Mouse (Mus musculus) heart, embryonic 16.5 days (tissue): ENCODE data around the gene Svep1. TPM values are rescaled to one million over a fixed set of nuclear protein-coding genes. Genes with fewer than 3 reads are reported as not detected.

Source experiments
- ATAC-seq: fragments of 200-750 bp; cut with Nextera tagmentation; replicated peaks from 2 replicates; pipeline ENCODE4 v1.8.0; 2017; ENCODE audit warnings: moderate number of reproducible peaks; ENCODE audit not compliant: insufficient read depth, low FRiP score; ENCODE audit errors: extremely low read depth
- H3K27ac ChIP-seq: fragments of 300-500 bp; sonication (generic); 2 replicates; pipeline ENCODE4 v1.5.1; 2014; ENCODE audit warnings: mild to moderate bottlenecking, low read length, control low read depth, moderate library complexity
- H3K27me3 ChIP-seq: fragments of 300-500 bp; sonication (generic); 2 replicates; pipeline ENCODE4 v1.6.1; 2014; ENCODE audit warnings: low read length, mixed read lengths; ENCODE audit not compliant: control insufficient read depth, insufficient read depth
- H3K36me3 ChIP-seq: fragments of 300-500 bp; sonication (generic); 2 replicates; pipeline ENCODE4 v1.6.1; 2014; ENCODE audit not compliant: control insufficient read depth, insufficient read depth
- H3K4me1 ChIP-seq: fragments of 300-500 bp; sonication (generic); 2 replicates; pipeline ENCODE4 v1.6.1; 2014; ENCODE audit warnings: low read length, mixed read lengths; ENCODE audit not compliant: control insufficient read depth, insufficient read depth
- H3K4me2 ChIP-seq: fragments of 300-500 bp; sonication (generic); 2 replicates; pipeline ENCODE4 v1.6.1; 2014; ENCODE audit warnings: low read depth, mild to moderate bottlenecking, control low read depth, low read length
- H3K4me3 ChIP-seq: fragments of 300-500 bp; sonication (generic); 2 replicates; pipeline ENCODE4 v1.5.1; 2014; ENCODE audit warnings: mild to moderate bottlenecking, control low read depth, low read length
- H3K9ac ChIP-seq: fragments of 300-500 bp; sonication (generic); 2 replicates; pipeline ENCODE4 v1.6.1; 2014; ENCODE audit warnings: low read length, control low read depth
- H3K9me3 ChIP-seq: fragments of 300-500 bp; sonication (generic); replicated peaks from 2 replicates; pipeline ENCODE4 v1.6.1; 2016; ENCODE audit warnings: low read length; ENCODE audit not compliant: control insufficient read depth
- WGBS: fragments of 180-500 bp; shearing (Covaris S2); extraction: QIAGEN DNeasy Blood & Tissue Kit; methylation state at CpG from one replicate; pipeline ENCODE4 v1.1.7; 2014; 5-methylcytosine and 5-hydroxymethylcytosine counted together
- polyA plus RNA-seq: library from polyadenylated mRNA; unstranded; fragments of >200 nt; fragmentation: Nextera tagmentation; extraction: Ambion mirVana; gene quantifications from 2 replicates; pipeline ENCODE4 v1.2.1, GENCODE M21; 2015

Svep1 gene
- 1.3 and 2.5 TPM in 2 replicates for polyA plus RNA-seq

- Histone ChIP-seq H3K4me1 (peaks cover 6% of the 10 kb centered on the region), H3K9me3 (no peaks in the 10 kb centered on the region), H3K4me3 (peak within 1 kb of the TSS; percentile 67), H3K4me2 (peak within 1 kb of the TSS; percentile 93), H3K9ac (peak within 1 kb of the TSS; percentile 77), H3K27ac (peak within 1 kb of the TSS; percentile 55; the same call in 1 of the 2 replicates), H3K27me3 (peaks cover 54% of the 10 kb centered on the region), H3K36me3 (no peaks in the 10 kb centered on the region)
- under 1% methylated on average over 47 of the region's 47 CpGs for WGBS
- peak; percentile 64 for ATAC-seq
Measured at GRCm38 (mm10) chr4:58206115-58206945, at the start of gene Svep1. Gene Svep1 (minus strand): TSS chr4:58206859.

GRCm38 (mm10) chr4:58253410-58253809 is 46.8 kb upstream of the Svep1 start:
- no peak overlapping the region for H3K4me2 ChIP-seq
- H3K4me1 ChIP-seq = no peaks in the 10 kb centered on the region
- no peak for ATAC-seq
- H3K36me3 ChIP-seq = no peaks in the 10 kb centered on the region
- no peak overlapping the region for H3K9ac ChIP-seq
- H3K27me3 ChIP-seq = no peaks in the 10 kb centered on the region
- H3K9me3 ChIP-seq = no peaks in the 10 kb centered on the region
- WGBS = 17% methylated on average over 5 of the region's 5 CpGs
- H3K27ac ChIP-seq = no peak overlapping the region
- H3K4me3 ChIP-seq = no peak overlapping the region

GRCm38 (mm10) chr4:58252381-58252780 is 45.7 kb upstream of the Svep1 start:
- Histone ChIP-seq H3K4me1 (no peaks in the 10 kb centered on the region), H3K4me2 (no peak overlapping the region), H3K27ac (no peak overlapping the region), H3K9ac (no peak overlapping the region), H3K36me3 (no peaks in the 10 kb centered on the region), H3K27me3 (no peaks in the 10 kb centered on the region), H3K4me3 (no peak overlapping the region), H3K9me3 (no peaks in the 10 kb centered on the region)
- WGBS = 85% methylated on average over 3 of the region's 3 CpGs
- no peak for ATAC-seq

GRCm38 (mm10) chr4:58245544-58245943 is 38.9 kb upstream of the Svep1 start:
- Histone ChIP-seq H3K9ac (no peak overlapping the region), H3K36me3 (no peaks in the 10 kb centered on the region), H3K4me2 (no peak overlapping the region), H3K27ac (no peak overlapping the region), H3K4me3 (no peak overlapping the region), H3K9me3 (no peaks in the 10 kb centered on the region), H3K27me3 (no peaks in the 10 kb centered on the region), H3K4me1 (no peaks in the 10 kb centered on the region)
- 67% methylated on average over 1 of the region's 1 CpGs for WGBS
- ATAC-seq = no peak

GRCm38 (mm10) chr4:58240416-58240815 is 33.8 kb upstream of the Svep1 start:
- no peak overlapping the region for H3K4me3 ChIP-seq
- ATAC-seq = no peak
- no peaks in the 10 kb centered on the region for H3K4me1 ChIP-seq
- no peaks in the 10 kb centered on the region for H3K27me3 ChIP-seq
- no peaks in the 10 kb centered on the region for H3K36me3 ChIP-seq
- 77% methylated on average over 7 of the region's 7 CpGs for WGBS
- no peaks in the 10 kb centered on the region for H3K9me3 ChIP-seq
- no peak overlapping the region for H3K9ac ChIP-seq
- H3K4me2 ChIP-seq = no peak overlapping the region
- H3K27ac ChIP-seq = no peak overlapping the region

GRCm38 (mm10) chr4:58235828-58236227 is 29.2 kb upstream of the Svep1 start:
- Histone ChIP-seq H3K4me2 (no peak overlapping the region), H3K36me3 (no peaks in the 10 kb centered on the region), H3K27ac (no peak overlapping the region), H3K4me3 (no peak overlapping the region), H3K9ac (no peak overlapping the region), H3K27me3 (no peaks in the 10 kb centered on the region), H3K4me1 (no peaks in the 10 kb centered on the region), H3K9me3 (no peaks in the 10 kb centered on the region)
- ATAC-seq = no peak
- 49% methylated on average over 6 of the region's 6 CpGs for WGBS

GRCm38 (mm10) chr4:58223499-58223898 is 16.8 kb upstream of the Svep1 start:
- Histone ChIP-seq H3K27ac (no peak overlapping the region), H3K4me2 (no peak overlapping the region), H3K4me3 (no peak overlapping the region), H3K9ac (no peak overlapping the region), H3K4me1 (no peaks in the 10 kb centered on the region), H3K36me3 (no peaks in the 10 kb centered on the region), H3K9me3 (no peaks in the 10 kb centered on the region), H3K27me3 (no peaks in the 10 kb centered on the region)
- no peak for ATAC-seq
- 88% methylated on average over 2 of the region's 2 CpGs for WGBS

GRCm38 (mm10) chr4:58211374-58211773 is 4.7 kb upstream of the Svep1 start:
- Histone ChIP-seq H3K36me3 (no peaks in the 10 kb centered on the region), H3K4me1 (peaks cover 6% of the 10 kb centered on the region), H3K27ac (no peak overlapping the region), H3K9me3 (no peaks in the 10 kb centered on the region), H3K9ac (no peak overlapping the region), H3K4me3 (no peak overlapping the region), H3K4me2 (no peak overlapping the region), H3K27me3 (peaks cover 49% of the 10 kb centered on the region)
- ATAC-seq = peak; percentile 23; the same call in 1 of the 2 replicates
- 25% methylated on average over 6 of the region's 6 CpGs for WGBS

- H3K4me3 ChIP-seq = no peak overlapping the region
- H3K9me3 ChIP-seq = no peaks in the 10 kb centered on the region
- no peaks in the 10 kb centered on the region for H3K36me3 ChIP-seq
- no peak overlapping the region for H3K27ac ChIP-seq
- no peak overlapping the region for H3K9ac ChIP-seq
- H3K27me3 ChIP-seq = peaks cover 55% of the 10 kb centered on the region
- 49% methylated on average over 5 of the region's 5 CpGs for WGBS
- no peak for ATAC-seq
- H3K4me2 ChIP-seq = no peak overlapping the region
- H3K4me1 ChIP-seq = peaks cover 8% of the 10 kb centered on the region
Measured at GRCm38 (mm10) chr4:58210557-58211090, 4.0 kb upstream of the Svep1 start.
